Mouse (Mus musculus) kidney, adult 2 months (tissue): ENCODE measurements around the gene Zfyve21. TPM values are rescaled to one million over a fixed set of nuclear protein-coding genes. Genes with fewer than 3 reads are reported as not detected.

ENCODE experiments used
- DNase-seq: peaks from one replicate; pipeline ENCODE4 v3.0.0; 2021
- H3K27ac ChIP-seq: fragments of 200-500 bp; 2 replicates; pipeline ENCODE4 v1.5.1; 2012; ENCODE audit warnings: low read depth, low read length, control low read depth, inconsistent platforms; ENCODE audit not compliant: insufficient read depth
- H3K27me3 ChIP-seq: fragments of 200-500 bp; replicated peaks from 2 replicates; pipeline ENCODE4 v1.6.1; 2012; ENCODE audit warnings: mild to moderate bottlenecking, moderate library complexity, low read length, inconsistent platforms; ENCODE audit not compliant: control insufficient read depth, insufficient read depth
- H3K36me3 ChIP-seq: fragments of 200-500 bp; 2 replicates; pipeline ENCODE4 v1.6.1; 2012; ENCODE audit warnings: mild to moderate bottlenecking, moderate library complexity, low read length, inconsistent platforms; ENCODE audit not compliant: control insufficient read depth, insufficient read depth
- H3K4me1 ChIP-seq: fragments of 200-500 bp; 2 replicates; pipeline ENCODE4 v1.6.1; 2011; ENCODE audit warnings: low read length; ENCODE audit not compliant: control insufficient read depth, insufficient read depth
- H3K4me3 ChIP-seq: fragments of 200-500 bp; 2 replicates; pipeline ENCODE4 v1.5.1; 2011; ENCODE audit warnings: mild to moderate bottlenecking, low read depth, low read length, control low read depth; ENCODE audit not compliant: insufficient read depth
- CTCF ChIP-seq: fragments of 200-500 bp; conservative IDR thresholded peaks from 2 replicates; pipeline ENCODE4 v1.5.1; 2011; ENCODE audit warnings: low read depth, mild to moderate bottlenecking, control low read depth, low read length, moderate library complexity, mixed read lengths; ENCODE audit not compliant: insufficient read depth, insufficient read length
- POLR2A ChIP-seq: fragments of 200-500 bp; IDR thresholded peaks from one replicate; pipeline ENCODE4 v1.6.1; 2011; ENCODE audit warnings: low read depth, low read length, control low read depth
- WGBS: fragments of 180-500 bp; shearing (Covaris S2); methylation state at CpG from one replicate; pipeline ENCODE4 v1.1.7; 2018; 5-methylcytosine and 5-hydroxymethylcytosine counted together
- polyA plus RNA-seq: library from polyadenylated mRNA; depleted of rRNA; stranded (reverse); fragments of >200 nt; gene quantifications from 2 replicates; pipeline ENCODE4 v1.2.3, GENCODE M21; 2012

Zfyve21 gene
- polyA plus RNA-seq, 1 experiment = 105 TPM

DNA sequence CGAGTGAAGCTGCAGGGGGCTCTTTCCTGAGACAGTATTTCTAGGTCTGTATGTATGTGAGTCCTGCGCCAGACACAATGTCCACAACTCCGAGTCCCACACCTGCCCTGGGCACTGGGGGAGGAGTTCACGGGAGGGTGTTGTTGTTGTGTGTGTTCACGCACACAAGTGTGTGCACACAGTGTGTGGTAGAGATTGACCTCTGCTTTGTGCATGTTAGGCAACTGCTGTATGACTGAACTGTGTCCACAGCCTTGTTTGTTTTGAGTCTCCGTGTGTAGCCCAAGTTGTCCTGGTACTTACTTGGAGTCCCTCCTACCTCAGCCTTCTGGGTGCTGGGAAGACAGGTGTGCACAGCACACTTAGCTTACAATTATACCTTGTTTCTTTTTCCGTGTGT lies 23.3 kb upstream of the Zfyve21 start:
- Histone ChIP-seq H3K4me1 (peaks cover 36% of the 10 kb centered on the region), H3K36me3 (no peaks in the 10 kb centered on the region), H3K27ac (no peak overlapping the region), H3K27me3 (no peaks in the 10 kb centered on the region), H3K4me3 (no peak overlapping the region)
- WGBS = 55% methylated on average over 7 of the region's 7 CpGs
- TF ChIP-seq POLR2A (no peak), CTCF (no peak)
- no peak for DNase-seq

DNA sequence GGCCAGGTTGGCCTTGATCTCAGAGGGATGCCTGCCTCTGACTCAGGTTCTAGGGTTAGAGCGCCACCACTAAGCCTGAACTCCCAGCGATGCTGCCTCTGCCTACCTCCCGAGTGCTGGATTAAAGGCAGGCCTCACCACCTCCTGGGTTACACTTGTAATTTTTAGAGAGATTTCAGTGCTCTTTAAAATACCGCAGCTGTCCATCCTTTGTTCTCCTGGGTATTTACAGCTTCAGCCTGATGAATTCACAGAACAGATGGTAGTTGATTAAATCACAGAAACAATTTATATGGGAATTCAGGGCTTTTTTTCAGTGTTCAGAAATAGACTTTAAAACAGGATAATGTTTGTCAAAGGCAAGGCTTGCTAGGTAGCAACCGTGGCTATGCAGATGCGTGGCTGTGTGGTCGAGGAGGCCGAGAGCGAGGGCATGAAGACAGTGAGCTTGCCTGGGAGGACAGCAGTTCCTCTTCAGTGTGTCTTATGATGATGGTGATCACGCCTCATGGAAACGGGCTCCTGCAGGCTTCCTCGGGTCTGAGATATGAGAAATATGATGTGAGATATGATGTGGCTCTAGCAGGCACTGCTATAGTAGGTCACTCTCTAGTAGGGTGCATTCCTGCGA lies 22.4 kb upstream of the Zfyve21 start:
- no peak for DNase-seq
- 89% methylated on average over 13 of the region's 13 CpGs for WGBS
- H3K4me3 ChIP-seq = no peak overlapping the region
- no peaks in the 10 kb centered on the region for H3K27me3 ChIP-seq
- TF ChIP-seq POLR2A (no peak), CTCF (no peak)
- no peaks in the 10 kb centered on the region for H3K36me3 ChIP-seq
- no peak overlapping the region for H3K27ac ChIP-seq
- peaks cover 42% of the 10 kb centered on the region for H3K4me1 ChIP-seq

DNA sequence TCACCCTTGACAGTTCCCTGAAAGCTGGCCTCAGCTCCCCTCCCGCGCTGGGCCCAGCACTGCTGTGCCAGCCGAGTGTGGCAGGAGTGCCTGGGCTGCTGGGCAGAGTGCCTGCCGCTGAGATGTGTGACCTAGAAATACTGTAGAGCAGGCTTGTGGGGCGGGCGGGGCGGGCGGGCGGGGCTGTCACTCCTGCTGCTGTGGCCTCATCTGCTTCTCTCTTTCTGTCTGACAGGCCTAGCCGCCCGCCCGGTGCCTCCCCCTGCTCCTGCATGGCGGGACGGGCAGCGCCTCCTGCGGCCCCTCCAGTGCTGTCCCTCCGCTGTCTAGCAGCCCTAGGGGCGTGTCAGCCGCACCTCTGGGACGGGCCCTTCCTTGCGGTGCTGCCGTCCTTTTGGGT lies 19.9 kb upstream of the Zfyve21 start:
- H3K36me3 ChIP-seq = no peaks in the 10 kb centered on the region

DNA sequence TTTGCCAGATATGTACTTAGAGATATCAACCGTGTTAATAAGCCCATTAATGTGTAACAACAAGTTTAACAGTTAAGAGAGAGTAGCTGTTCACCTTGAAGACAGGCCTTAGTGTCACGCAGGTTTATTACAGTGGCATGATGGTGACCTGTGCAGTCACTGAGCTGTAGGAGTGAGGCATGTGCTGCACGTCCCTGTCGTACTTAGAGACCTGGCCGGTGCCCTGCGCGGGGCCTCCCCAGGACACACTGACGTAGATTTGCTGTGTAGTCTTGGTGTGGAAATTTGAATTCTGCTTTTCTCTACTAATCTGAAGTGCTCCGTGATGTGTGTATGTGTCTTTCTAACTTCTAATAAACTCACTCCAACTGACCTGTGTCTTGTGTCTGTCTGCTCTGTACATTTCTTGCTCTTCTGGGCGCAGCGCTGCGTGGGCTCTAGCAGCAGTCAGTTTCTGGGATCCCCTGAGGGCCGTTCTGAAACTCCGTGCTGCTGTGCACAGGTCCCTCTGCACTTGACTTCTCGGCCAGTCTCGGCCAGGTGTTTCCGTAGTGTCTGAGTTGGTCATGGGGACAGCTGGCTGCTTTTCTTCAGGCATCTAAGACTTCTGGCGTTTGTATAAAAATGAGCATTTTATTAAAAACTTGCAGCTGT lies 19.3 kb upstream of the Zfyve21 start:
- H3K36me3 ChIP-seq = no peaks in the 10 kb centered on the region
- DNase-seq = no peak
- WGBS = 55% methylated on average over 18 of the region's 18 CpGs
- peaks cover 39% of the 10 kb centered on the region for H3K4me1 ChIP-seq
- no peaks in the 10 kb centered on the region for H3K27me3 ChIP-seq
- no peak overlapping the region for H3K4me3 ChIP-seq
- 0 out of 2 replicates have a peak overlapping the region, but pooled peaks have one; percentile 33 for H3K27ac ChIP-seq
- TF ChIP-seq POLR2A = no peak
- no peak for TF ChIP-seq CTCF

More for the DNA sequence above, 19.9 kb upstream of the Zfyve21 start:
- Histone ChIP-seq H3K4me3 (no peak overlapping the region), H3K27me3 (no peaks in the 10 kb centered on the region), H3K27ac (0 out of 2 replicates have a peak overlapping the region, but pooled peaks have one; percentile 33), H3K4me1 (peaks cover 44% of the 10 kb centered on the region)
- TF ChIP-seq CTCF (no peak), POLR2A (no peak)
- WGBS = 52% methylated on average over 22 of the region's 22 CpGs
- peak; percentile 92 for DNase-seq

DNA sequence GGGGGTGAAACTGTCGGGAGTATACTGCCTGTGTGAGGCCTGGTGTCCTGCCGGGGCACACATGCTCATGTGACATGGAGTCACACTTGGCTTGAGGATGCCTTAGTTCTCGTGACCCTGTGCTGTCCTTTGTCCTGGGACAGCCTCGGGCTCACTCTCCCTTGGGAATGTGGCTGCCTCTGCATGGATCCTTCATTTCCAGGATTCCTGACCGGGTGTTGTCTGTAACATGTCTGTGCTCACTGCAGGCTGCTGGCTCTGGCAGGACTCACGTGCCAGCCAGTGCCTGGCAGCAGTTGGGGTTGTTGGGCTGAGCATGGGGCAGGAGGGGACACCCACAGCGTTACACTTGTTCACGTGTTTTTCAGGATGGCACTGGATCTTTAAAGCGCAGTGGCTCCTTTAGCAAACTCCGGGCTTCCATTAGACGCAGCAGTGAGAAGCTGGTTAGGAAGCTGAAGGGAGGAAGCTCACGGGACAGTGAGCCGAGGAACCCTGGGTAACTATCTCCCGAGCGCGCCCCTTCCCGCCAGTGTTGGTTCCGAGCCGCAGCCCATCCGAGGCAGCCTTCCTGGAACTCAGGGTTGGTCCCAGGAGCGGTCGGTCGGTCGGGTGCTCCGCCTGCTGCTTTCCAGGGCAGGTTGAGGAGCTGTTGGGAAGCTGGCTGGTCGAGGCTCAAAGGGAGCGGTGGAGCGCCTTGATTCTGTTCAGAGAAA lies 18.6 kb upstream of the Zfyve21 start:
- Histone ChIP-seq H3K36me3 (no peaks in the 10 kb centered on the region), H3K27me3 (no peaks in the 10 kb centered on the region), H3K27ac (0 out of 2 replicates have a peak overlapping the region, but pooled peaks have one; percentile 9), H3K4me1 (peaks cover 39% of the 10 kb centered on the region), H3K4me3 (no peak overlapping the region)
- DNase-seq = peak; percentile 84
- WGBS = 51% methylated on average over 28 of the region's 28 CpGs
- TF ChIP-seq CTCF = no peak

DNA sequence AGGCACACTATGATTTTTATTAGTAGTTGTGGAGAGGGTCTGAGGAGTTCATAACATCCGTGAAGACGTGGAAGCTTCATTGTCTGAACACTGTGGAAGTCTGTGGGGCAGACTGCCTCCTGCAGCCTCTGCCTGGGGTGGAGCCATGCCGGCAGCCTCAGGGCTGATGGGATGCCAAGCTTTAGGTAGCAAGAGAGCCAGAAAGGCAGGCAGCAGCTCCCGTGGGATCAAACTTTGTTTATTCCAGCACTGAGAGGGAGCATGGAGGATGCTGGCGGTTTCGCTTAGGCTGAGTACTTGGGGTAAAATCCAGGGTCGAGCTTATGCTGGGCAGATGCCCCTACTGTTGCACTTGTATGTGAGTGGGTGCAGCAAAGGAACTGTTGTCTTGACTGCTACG lies 16.7 kb upstream of the Zfyve21 start:
- 65% methylated on average over 8 of the region's 8 CpGs for WGBS
- peaks cover 39% of the 10 kb centered on the region for H3K4me1 ChIP-seq
- H3K27me3 ChIP-seq = no peaks in the 10 kb centered on the region
- TF ChIP-seq CTCF (no peak), POLR2A (no peak)
- DNase-seq = no peak
- no peak overlapping the region for H3K4me3 ChIP-seq
- H3K36me3 ChIP-seq = no peaks in the 10 kb centered on the region
- H3K27ac ChIP-seq = no peak overlapping the region

DNA sequence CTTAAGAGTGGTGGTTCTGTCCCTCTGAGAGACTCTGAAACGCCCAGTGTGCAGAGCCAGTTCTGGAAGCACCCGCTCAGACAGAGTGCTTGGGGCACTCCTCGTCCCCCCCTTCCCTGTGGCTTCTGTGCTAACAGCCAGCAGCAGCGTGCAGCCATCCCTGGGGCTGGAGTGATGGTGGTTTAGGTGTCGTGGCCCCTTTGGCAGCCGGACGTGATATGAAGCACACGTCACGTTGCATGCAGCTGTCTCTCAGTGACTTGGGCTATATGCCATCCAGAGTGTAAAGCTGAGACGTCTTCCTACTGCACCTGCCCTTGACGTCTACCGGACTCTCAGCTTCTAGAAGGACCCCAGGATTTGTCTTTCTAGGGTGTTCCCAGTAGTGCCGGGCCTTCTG lies 15.5 kb upstream of the Zfyve21 start:
- TF ChIP-seq POLR2A (no peak), CTCF (no peak)
- Histone ChIP-seq H3K27ac (no peak overlapping the region), H3K4me3 (no peak overlapping the region), H3K36me3 (no peaks in the 10 kb centered on the region), H3K27me3 (no peaks in the 10 kb centered on the region), H3K4me1 (peaks cover 39% of the 10 kb centered on the region)
- WGBS = 94% methylated on average over 13 of the region's 13 CpGs
- no peak for DNase-seq
